Mouse (Mus musculus) liver, adult (tissue): ENCODE measurements around the gene Gm3752.
"Not testable (repeated sequence)": the region's sequence is repeated elsewhere in the genome, so short reads cannot be mapped to it uniquely, and the experiment has no call there.

Experiments used
- GATA4 ChIP-seq: IDR thresholded peaks from 2 replicates; pipeline ENCODE4 v1.6.1; 2014; ENCODE audit warnings: mild to moderate bottlenecking, low read length; ENCODE audit not compliant: insufficient replicate concordance

The Gm3752 gene

DNA sequence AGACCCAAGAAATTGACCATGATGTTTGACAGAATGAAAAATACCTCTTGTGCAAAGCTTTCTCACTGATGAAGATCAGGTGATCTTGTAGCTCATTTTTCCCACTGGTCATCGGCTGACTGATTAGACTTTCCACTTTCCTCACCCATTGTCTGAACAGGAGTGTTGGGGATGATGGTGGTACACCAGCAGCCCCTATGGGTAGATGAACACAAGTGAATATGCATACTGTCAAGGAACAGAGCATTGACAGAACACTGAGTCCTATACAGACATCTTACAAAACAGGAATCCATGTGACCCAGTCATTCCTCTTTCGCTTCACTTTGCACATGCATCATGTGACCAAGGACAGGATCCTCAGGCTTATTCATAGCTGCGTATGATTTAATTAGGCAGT, at the start of gene Gm3752:
Gm3752 (minus strand) TSS at position 101 of the 400 bp plus-strand sequence.
- TF ChIP-seq GATA4 = not testable (repeated sequence)

GRCm38 (mm10) chr14:7450817-7451216, 32.7 kb downstream of the Gm3752 start, which contains the start of gene Gm3755:
Gene Gm3755 (minus strand): TSS chr14:7450917.
- TF ChIP-seq GATA4 = not testable (repeated sequence)
